In genomic region chr19:40995449-40996401, GRCm38 (mm10) we compare ENCODE assay signal across 9 mouse cellular contexts. TPM values are rescaled to one million over a fixed set of nuclear protein-coding genes. Genes with fewer than 3 reads are reported as not detected.
DNase-seq lines count a peak whose midpoint lies in the region; ATAC-seq lines count a peak whose summit lies in the region.
"Had no signal": no experiment of that assay in that cellular context is flagged by ENCODE, and none has a peak within 500 bp of the region (broad histone marks: within the 10 kb centered on the region; RNA-seq: fewer than 3 reads in every experiment).

No protein-coding gene starts in this region.

- no peak overlapping the region for H3K27ac ChIP-seq in neural tube, embryonic 14.5 days (ENCODE audit: low read depth, low read length)
- H3K27ac ChIP-seq in kidney, embryonic 16.5 days (ENCODE audit: low read length) = peak overlapping the region; percentile 82
- no peak overlapping the region for H3K27ac ChIP-seq in liver, embryonic 12.5 days
- H3K27ac ChIP-seq: embryonic facial prominence, embryonic 13.5 days had no signal

- no peak overlapping the region for H3K4me2 ChIP-seq in neural tube, embryonic 14.5 days (ENCODE audit: low read depth, low read length)
- H3K4me2 ChIP-seq in kidney, embryonic 16.5 days (replicated peaks; ENCODE audit: low read depth, low read length) = no peak overlapping the region
- no peak overlapping the region for H3K4me2 ChIP-seq in liver, embryonic 12.5 days
- H3K4me2 ChIP-seq: embryonic facial prominence, embryonic 13.5 days had no signal

- H3K27me3 ChIP-seq in neural tube, embryonic 14.5 days (ENCODE audit: control insufficient read depth, insufficient read depth, low read length) = no peaks in the 10 kb centered on the region
- no peaks in the 10 kb centered on the region for H3K27me3 ChIP-seq in kidney, embryonic 16.5 days (ENCODE audit: insufficient read depth, low read length)
- H3K27me3 ChIP-seq in liver, embryonic 12.5 days (replicated peaks) = peaks cover 33% of the 10 kb centered on the region
- H3K27me3 ChIP-seq: embryonic facial prominence, embryonic 13.5 days had no signal

- H3K4me1 ChIP-seq in neural tube, embryonic 14.5 days (ENCODE audit: control insufficient read depth, insufficient read depth, low read length) = no peaks in the 10 kb centered on the region
- H3K4me1 ChIP-seq in kidney, embryonic 16.5 days (ENCODE audit: insufficient read depth, low read length) = peaks cover 48% of the 10 kb centered on the region
- H3K4me1 ChIP-seq in liver, embryonic 12.5 days = peaks cover 31% of the 10 kb centered on the region

- peak; percentile 66 to 72 for DNase-seq in cerebellum, postnatal 10 days
- no peak for DNase-seq in neural tube, embryonic 10.5 days (ENCODE audit: extremely low spot score, low spot score)
- peak; percentile 69 for DNase-seq in telencephalon, adult 2 months (ENCODE audit: low read depth, low spot score)
- DNase-seq in ovary, adult 18-20 months (ENCODE audit: low spot score) = no peak

- H3K9ac ChIP-seq in neural tube, embryonic 14.5 days (replicated peaks; ENCODE audit: low read depth, low read length) = no peak overlapping the region
- no peak overlapping the region for H3K9ac ChIP-seq in kidney, embryonic 16.5 days (replicated peaks; ENCODE audit: low read length)
- no peak overlapping the region for H3K9ac ChIP-seq in liver, embryonic 12.5 days
- H3K9ac ChIP-seq: embryonic facial prominence, embryonic 13.5 days had no signal

- H3K9me3 ChIP-seq in neural tube, embryonic 14.5 days (ENCODE audit: control insufficient read depth, low read length) = no peaks in the 10 kb centered on the region
- H3K9me3 ChIP-seq in kidney, embryonic 16.5 days (ENCODE audit: low read length) = no peaks in the 10 kb centered on the region
- no peaks in the 10 kb centered on the region for H3K9me3 ChIP-seq in liver, embryonic 12.5 days (replicated peaks)
- H3K9me3 ChIP-seq: embryonic facial prominence, embryonic 13.5 days had no signal

- H3K4me3 ChIP-seq in neural tube, embryonic 14.5 days (ENCODE audit: low read depth, low read length) = no peak overlapping the region
- H3K4me3 ChIP-seq in kidney, embryonic 16.5 days (ENCODE audit: low read length) = no peak overlapping the region
- H3K4me3 ChIP-seq in liver, embryonic 12.5 days = no peak overlapping the region
- H3K4me3 ChIP-seq: embryonic facial prominence, embryonic 13.5 days had no signal

- no peak for ATAC-seq in cerebellum, adult (ENCODE audit: insufficient number of reproducible peaks, low FRiP score, low TSS enrichment)
- ATAC-seq in neural tube, embryonic 14.5 days (ENCODE audit: low read depth) = peak; percentile 60; the same call in 1 of the 2 replicates
- peak; percentile 59 for ATAC-seq in kidney, embryonic 16.5 days (ENCODE audit: low FRiP score, low TSS enrichment)
- no peak for ATAC-seq in liver, embryonic 12.5 days

- H3K36me3 ChIP-seq in neural tube, embryonic 14.5 days (ENCODE audit: control insufficient read depth, insufficient read depth, low read length) = no peaks in the 10 kb centered on the region
- H3K36me3 ChIP-seq in kidney, embryonic 16.5 days (ENCODE audit: insufficient read depth, low read length) = no peaks in the 10 kb centered on the region
- H3K36me3 ChIP-seq in liver, embryonic 12.5 days = no peaks in the 10 kb centered on the region
- H3K36me3 ChIP-seq: embryonic facial prominence, embryonic 13.5 days had no signal

- 40% methylated on average over 21 of the region's 21 CpGs for WGBS in neural tube, embryonic 14.5 days
- WGBS in kidney, embryonic 16.5 days = 25% methylated on average over 21 of the region's 21 CpGs
- WGBS in liver, embryonic 12.5 days (ENCODE audit: insufficient replicate concordance) = 37% methylated on average over 21 of the region's 21 CpGs

RNA-seq across cellular contexts. Expression of gene Blnk, which starts 1.4 kb away (rescaled TPM):
- polyA plus RNA-seq in neural tube, embryonic 14.5 days (2014; fragmentation: Nextera tagmentation; extraction: Ambion mirVana) = 0.82 and 1.1 TPM in 2 replicates
- polyA plus RNA-seq in kidney, embryonic 16.5 days (2015; fragmentation: Nextera tagmentation; extraction: Ambion mirVana) = 19.2 and 20.8 TPM in 2 replicates
- 0.37 and 0.45 TPM in 2 replicates for polyA plus RNA-seq in liver, embryonic 12.5 days (2016; fragmentation: Nextera tagmentation; extraction: Ambion mirVana)

RNA-seq across cellular contexts. Expression of gene Dntt, which starts 33.4 kb away (rescaled TPM):
- polyA plus RNA-seq in neural tube, embryonic 14.5 days (2014; fragmentation: Nextera tagmentation; extraction: Ambion mirVana) = 0.18 and 0.20 TPM in 2 replicates
- 0.15 TPM in 1 of 2 replicates, not detected in the other for polyA plus RNA-seq in kidney, embryonic 16.5 days (2015; fragmentation: Nextera tagmentation; extraction: Ambion mirVana)
- polyA plus RNA-seq in liver, embryonic 12.5 days (2016; fragmentation: Nextera tagmentation; extraction: Ambion mirVana) = 0.06 TPM in 1 of 2 replicates, not detected in the other
- polyA plus RNA-seq: embryonic facial prominence, embryonic 13.5 days had no signal

Comparison
In these comparisons a context has a peak if more than half of its experiments do, and no peak if none do; other contexts are left out.
1. DNase-seq: peak in cerebellum, postnatal 10 days (2 of 2) and telencephalon, adult 2 months (single experiment); none in neural tube, embryonic 10.5 days (single experiment) and ovary, adult 18-20 months (single experiment).
2. ATAC-seq: peak in neural tube, embryonic 14.5 days (single experiment) and kidney, embryonic 16.5 days (single experiment); none in cerebellum, adult (single experiment) and liver, embryonic 12.5 days (single experiment).